Mouse (Mus musculus): Measurements from ENCODE around the gene Zfp592. TPM values are rescaled to one million over a fixed set of nuclear protein-coding genes. Genes with fewer than 3 reads are reported as not detected.

The Zfp592 gene
- 19.0 and 20.7 TPM in 2 replicates for polyA plus RNA-seq (2012; rRNA removed)

DNA sequence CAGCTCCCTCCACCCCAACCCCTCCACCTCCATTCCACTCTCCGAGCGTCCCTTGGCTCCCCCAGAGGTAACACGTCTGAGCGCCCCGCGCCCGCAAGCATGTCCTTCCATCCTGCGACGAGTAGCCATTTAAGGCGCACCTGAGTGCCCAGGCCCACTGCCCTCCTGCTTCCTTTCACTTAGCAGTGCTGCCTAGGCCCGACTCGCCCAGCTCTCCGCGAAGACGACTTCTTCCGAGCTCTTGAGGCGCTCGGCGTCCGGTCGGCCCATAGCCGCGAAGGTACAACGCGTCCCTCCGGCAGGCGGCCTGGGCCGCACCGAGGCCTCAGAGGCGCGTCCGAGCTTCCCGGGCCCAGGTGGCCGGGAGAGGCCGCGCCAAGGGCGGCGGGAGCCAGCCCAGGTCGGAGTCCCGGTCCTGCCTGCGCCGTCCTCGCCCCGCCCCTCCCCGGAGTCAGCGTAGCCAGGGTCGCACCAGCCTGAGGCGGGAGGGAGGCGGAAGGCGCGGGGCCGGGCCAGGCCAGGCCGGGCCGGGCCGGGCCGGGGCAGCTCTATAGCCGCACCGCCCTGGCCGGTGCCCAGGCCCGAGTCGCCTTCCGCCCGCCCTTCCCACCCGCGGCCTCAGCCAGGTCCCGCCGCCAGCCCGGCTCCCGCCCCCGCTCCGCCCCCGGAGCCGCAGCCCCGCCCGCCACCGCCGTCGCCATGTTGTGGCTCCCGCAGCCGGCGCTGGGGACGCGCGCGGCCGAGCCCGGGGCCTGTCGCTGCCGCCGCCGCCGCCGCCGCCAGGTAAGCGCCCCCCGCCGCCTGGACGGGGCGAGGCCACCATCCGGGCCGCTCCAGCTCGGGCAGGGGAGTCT, at the start of gene Zfp592:
Zfp592 (plus strand) TSS at position 702 of the 854 bp plus-strand sequence.

DNA sequence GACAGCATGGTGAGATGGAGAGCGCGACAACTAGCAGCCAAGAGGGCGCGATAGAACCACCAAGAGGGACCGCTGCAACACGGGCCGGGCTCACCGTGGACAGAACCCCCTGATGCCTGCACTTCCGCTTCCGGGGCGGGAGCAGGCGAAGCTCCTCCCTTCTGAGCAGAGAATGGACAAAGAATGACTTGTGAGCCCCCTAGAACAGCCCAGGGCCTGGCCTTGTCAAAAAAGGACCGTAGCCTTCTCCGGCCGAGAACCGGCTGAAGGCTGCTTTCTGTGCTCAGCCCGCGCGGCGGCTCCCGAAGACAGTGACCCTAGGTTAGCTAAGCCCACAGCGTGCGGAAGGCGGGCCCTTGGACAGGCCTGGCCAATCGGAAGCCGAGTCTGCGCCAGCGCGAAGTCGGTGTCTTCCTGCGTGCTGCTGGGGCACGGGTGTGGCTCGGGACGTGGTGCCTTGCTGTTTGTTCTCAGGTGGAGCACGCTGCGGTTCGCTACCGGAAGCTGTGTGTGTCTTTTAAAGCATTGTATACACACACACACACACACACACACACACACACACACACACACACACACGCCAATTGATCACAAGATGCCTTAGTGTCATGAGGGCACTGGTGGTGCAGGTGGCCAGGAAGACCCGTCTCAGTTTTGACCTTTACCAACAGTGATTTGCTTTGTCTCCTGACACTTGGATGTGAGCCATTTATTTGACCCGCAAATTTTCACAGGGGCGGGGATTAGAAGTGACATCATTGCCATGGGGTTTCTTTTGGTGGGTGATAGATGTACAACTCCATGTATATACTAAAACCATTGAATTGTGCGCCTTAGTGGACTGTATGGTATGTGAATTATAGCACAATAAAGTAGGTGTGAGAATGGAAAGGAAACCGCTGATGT, 45.8 kb upstream of the Zfp592 start, which contains the start of gene Sec11a:
Sec11a (minus strand) TSS at position 336 of the 906 bp plus-strand sequence.

DNA sequence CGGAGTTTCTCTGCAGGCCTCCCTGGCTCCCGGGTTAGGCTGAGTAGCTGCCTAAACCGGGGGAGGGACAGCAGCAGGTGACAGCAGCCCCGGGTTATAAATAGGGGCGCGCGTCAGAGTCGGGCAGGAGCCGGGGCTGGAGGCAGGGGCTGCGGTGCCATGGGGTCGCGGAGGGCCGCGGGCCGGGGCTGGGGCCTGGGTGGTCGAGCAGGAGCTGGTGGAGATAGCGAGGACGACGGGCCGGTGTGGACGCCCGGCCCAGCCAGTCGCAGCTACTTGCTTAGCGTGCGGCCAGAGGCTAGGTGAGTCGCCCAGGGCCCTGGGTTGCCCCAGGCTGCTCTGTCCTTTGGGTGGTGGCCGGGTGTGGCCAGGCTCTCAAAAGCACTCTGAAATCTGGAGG, 64.0 kb downstream of the Zfp592 start, which contains the start of gene Alpk3:
Alpk3 (plus strand) TSS at position 130 of the 400 bp plus-strand sequence.

Other genes starting within 250 kb of the Zfp592 start
- gene Iqgap1, start 167.7 kb upstream of the Zfp592 start, polyA plus RNA-seq (2012; rRNA removed) = 24.8 and 30.0 TPM in 2 replicates
- gene Zscan2, start 132.8 kb upstream of the Zfp592 start, polyA plus RNA-seq (2012; rRNA removed) = 36.5 and 36.8 TPM in 2 replicates
- 32.5 and 33.7 TPM in 2 replicates for gene Wdr73, start 92.4 kb upstream of the Zfp592 start, polyA plus RNA-seq (2012; rRNA removed)
- gene Nmb, start 88.6 kb upstream of the Zfp592 start, polyA plus RNA-seq (2012; rRNA removed) = 11.1 and 13.0 TPM in 2 replicates
- gene Sec11a, start 45.9 kb upstream of the Zfp592 start, polyA plus RNA-seq (2012; rRNA removed) = 113 and 135 TPM in 2 replicates
- 0.07 and 0.53 TPM in 2 replicates for gene Alpk3, start 63.9 kb downstream of the Zfp592 start, polyA plus RNA-seq (2012; rRNA removed)
- 0.04 and 0.09 TPM in 2 replicates for gene Slc28a1, start 121.1 kb downstream of the Zfp592 start, polyA plus RNA-seq (2012; rRNA removed)
- 3.9 and 4.9 TPM in 2 replicates for gene Pde8a, start 219.9 kb downstream of the Zfp592 start, polyA plus RNA-seq (2012; rRNA removed)